Mouse (Mus musculus): ENCODE measurements around the gene Tor4a.
A peak's percentile ranks its signal among the peaks of the same experiment; 100 is the strongest.

- no peak for TF ChIP-seq POLR2A (IDR thresholded peaks at IDR 0.05; ENCODE audit: borderline replicate concordance, extremely low read depth, insufficient read depth, insufficient read length, poor library complexity, severe bottlenecking)
- peak; percentile 38; the same call in 1 of the 2 replicates for TF ChIP-seq CTCF (IDR thresholded peaks at IDR 0.05; ENCODE audit: borderline replicate concordance, extremely low read depth, insufficient read depth, insufficient read length)
Observed at GRCm38 (mm10) chr2:25203631-25204214, 7.0 kb upstream of the Tor4a start.
